Mouse (Mus musculus) olfactory bulb, adult 2 months (tissue): ENCODE data around the gene 4921509C19Rik.

Experiments used
- CTCF ChIP-seq: fragments of 200-500 bp; IDR thresholded peaks from 2 replicates; pipeline ENCODE4 v1.5.1; 2012; ENCODE audit warnings: low read depth, mild to moderate bottlenecking, low read length, moderate library complexity; ENCODE audit not compliant: insufficient read depth
- POLR2A ChIP-seq: fragments of 200-500 bp; IDR thresholded peaks from 2 replicates; pipeline ENCODE4 v1.6.1; 2012; ENCODE audit warnings: mild to moderate bottlenecking, low read depth, low read length, moderate library complexity; ENCODE audit not compliant: insufficient read depth

DNA sequence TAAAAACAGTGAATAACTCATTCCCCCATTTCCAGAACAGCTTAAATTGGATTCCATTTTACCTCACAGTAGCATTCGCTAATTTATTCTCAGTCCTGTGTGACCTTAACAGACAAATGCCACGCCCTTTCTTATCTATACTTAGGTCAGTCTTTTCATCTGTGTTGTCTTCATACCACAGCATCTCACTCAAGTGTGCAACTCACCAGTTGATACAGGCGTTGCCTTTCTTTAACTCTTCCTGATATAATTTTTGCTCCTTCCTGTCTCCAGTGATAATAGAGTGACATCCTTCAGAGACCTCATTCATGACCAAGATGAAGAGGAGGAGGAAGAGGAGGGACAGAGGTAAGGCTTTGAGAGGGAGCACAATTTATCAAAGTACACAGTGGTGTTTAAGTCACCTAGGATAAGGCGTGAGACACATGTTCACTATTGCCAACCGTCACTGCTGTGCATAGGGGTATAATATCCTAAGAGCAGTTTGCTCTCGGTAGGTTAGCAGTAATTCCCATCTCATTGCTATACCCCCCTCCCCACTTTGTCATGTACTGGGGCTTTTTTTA, 24.6 kb upstream of the 4921509C19Rik start:
- TF ChIP-seq CTCF (no peak), POLR2A (no peak)
